14 mouse cellular contexts compared by ENCODE assay signal in the genomic region with DNA sequence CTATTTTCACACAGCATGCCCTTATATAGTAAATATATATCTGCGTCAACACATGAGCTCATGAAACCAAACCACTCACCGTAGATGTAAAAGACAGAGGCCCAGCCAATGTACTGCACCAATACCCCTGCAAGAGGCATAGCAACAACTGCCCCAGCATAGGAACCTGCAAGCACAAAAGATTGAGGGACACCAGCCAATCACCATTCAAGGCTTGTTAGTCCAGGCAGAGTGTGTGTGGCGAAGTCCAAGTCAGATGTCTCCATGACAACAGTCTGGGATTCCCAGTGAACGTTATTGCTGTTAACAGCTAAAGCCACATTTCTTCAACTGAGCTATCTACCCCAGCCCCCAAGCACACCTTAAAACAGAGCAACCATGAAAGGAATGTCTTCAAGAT. TPM values are rescaled to one million over a fixed set of nuclear protein-coding genes. Genes with fewer than 3 reads are reported as not detected.
DNase-seq lines count a peak whose midpoint lies in the region; ATAC-seq lines count a peak whose summit lies in the region.
"Had no signal": no experiment of that assay in that cellular context is flagged by ENCODE, and none has a peak within 500 bp of the region (broad histone marks: within the 10 kb centered on the region; RNA-seq: fewer than 3 reads in every experiment).

No protein-coding gene starts in this region.

- 56% methylated on average over 4 of the region's 4 CpGs for WGBS in neural tube, embryonic 11.5 days
- 38% methylated on average over 4 of the region's 4 CpGs for WGBS in neural tube, embryonic 15.5 days
- WGBS in hindbrain, embryonic 16.5 days, result 34% methylated on average over 4 of the region's 4 CpGs
- WGBS in midbrain, embryonic 16.5 days, result 35% methylated on average over 4 of the region's 4 CpGs

- H3K36me3 ChIP-seq in neural tube, embryonic 11.5 days (ENCODE audit: control insufficient read depth, insufficient read depth, low read length), result no peaks in the 10 kb centered on the region
- no peaks in the 10 kb centered on the region for H3K36me3 ChIP-seq in neural tube, embryonic 15.5 days
- no peaks in the 10 kb centered on the region for H3K36me3 ChIP-seq in hindbrain, embryonic 16.5 days (ENCODE audit: control insufficient read depth, insufficient read depth, low read length)
- H3K36me3 ChIP-seq in midbrain, embryonic 16.5 days (ENCODE audit: control insufficient read depth, insufficient read depth, low read length), result no peaks in the 10 kb centered on the region
- H3K36me3 ChIP-seq: heart, embryonic 10.5 days had no signal

- H3K27me3 ChIP-seq in neural tube, embryonic 11.5 days (ENCODE audit: control insufficient read depth, insufficient read depth, low read length), result no peaks in the 10 kb centered on the region
- H3K27me3 ChIP-seq in neural tube, embryonic 15.5 days (replicated peaks), result no peaks in the 10 kb centered on the region
- no peaks in the 10 kb centered on the region for H3K27me3 ChIP-seq in hindbrain, embryonic 16.5 days (replicated peaks; ENCODE audit: control insufficient read depth, insufficient read depth, low read length)
- H3K27me3 ChIP-seq in midbrain, embryonic 16.5 days (ENCODE audit: control insufficient read depth, insufficient read depth, low read depth, low read length), result no peaks in the 10 kb centered on the region

- no peak overlapping the region for H3K9ac ChIP-seq in neural tube, embryonic 11.5 days (ENCODE audit: low read length)
- H3K9ac ChIP-seq in neural tube, embryonic 15.5 days (replicated peaks), result no peak overlapping the region
- no peak overlapping the region for H3K9ac ChIP-seq in hindbrain, embryonic 16.5 days (ENCODE audit: low read depth, low read length)
- H3K9ac ChIP-seq in midbrain, embryonic 16.5 days (ENCODE audit: low read depth, low read length), result no peak overlapping the region

- peak; percentile 23; the same call in 1 of the 2 replicates for ATAC-seq in neural tube, embryonic 11.5 days (ENCODE audit: insufficient read depth, low FRiP score, low TSS enrichment)
- no peak for ATAC-seq in neural tube, embryonic 15.5 days (ENCODE audit: low FRiP score)
- ATAC-seq in hindbrain, embryonic 16.5 days, result peak; percentile 82
- peak; percentile 77 for ATAC-seq in midbrain, embryonic 16.5 days
- ATAC-seq: inflammation-experienced regulatory T-cells, adult 6 months had no signal

- H3K4me1 ChIP-seq in neural tube, embryonic 11.5 days (ENCODE audit: control insufficient read depth, insufficient read depth, low read length), result no peaks in the 10 kb centered on the region
- peaks cover 4% of the 10 kb centered on the region; the same call in 1 of the 2 replicates for H3K4me1 ChIP-seq in neural tube, embryonic 15.5 days
- H3K4me1 ChIP-seq in hindbrain, embryonic 16.5 days (ENCODE audit: control insufficient read depth, insufficient read depth, low read depth, low read length), result no peaks in the 10 kb centered on the region; the same call in 1 of the 2 replicates
- H3K4me1 ChIP-seq in midbrain, embryonic 16.5 days (ENCODE audit: control insufficient read depth, insufficient read depth, low read length), result peaks cover 4% of the 10 kb centered on the region; the same call in 1 of the 2 replicates

- H3K27ac ChIP-seq in neural tube, embryonic 11.5 days (ENCODE audit: low read depth, low read length), result no peak overlapping the region
- no peak overlapping the region for H3K27ac ChIP-seq in neural tube, embryonic 15.5 days (replicated peaks)
- no peak overlapping the region for H3K27ac ChIP-seq in hindbrain, embryonic 16.5 days (ENCODE audit: low read depth, low read length)
- no peak overlapping the region for H3K27ac ChIP-seq in midbrain, embryonic 16.5 days (ENCODE audit: low read length)
- H3K27ac ChIP-seq: heart, embryonic 10.5 days had no signal

- DNase-seq in neural tube, embryonic 11.5 days (ENCODE audit: low spot score), result no peak
- peak; percentile 3 for DNase-seq in embryo, embryonic 9.5 days (ENCODE audit: extremely low spot score)
- DNase-seq in B cell, adult 2 months, result no peak
- DNase-seq in ovary, postnatal 14 days (ENCODE audit: low spot score), result no peak
- DNase-seq in thymus, postnatal 4 days, result no peak
- DNase-seq: cerebellum, adult 9-11 months; kidney, postnatal 4 days; lung, adult 2 months had no signal

- H3K9me3 ChIP-seq in neural tube, embryonic 11.5 days (ENCODE audit: control insufficient read depth, low read length), result no peaks in the 10 kb centered on the region
- H3K9me3 ChIP-seq in neural tube, embryonic 15.5 days (replicated peaks), result no peaks in the 10 kb centered on the region
- no peaks in the 10 kb centered on the region for H3K9me3 ChIP-seq in hindbrain, embryonic 16.5 days (ENCODE audit: control insufficient read depth, low read length)
- no peaks in the 10 kb centered on the region for H3K9me3 ChIP-seq in midbrain, embryonic 16.5 days (replicated peaks; ENCODE audit: control insufficient read depth, low read length, poor library complexity, severe bottlenecking)
- H3K9me3 ChIP-seq: heart, embryonic 10.5 days had no signal

- H3K4me2 ChIP-seq in neural tube, embryonic 11.5 days (ENCODE audit: low read depth), result no peak overlapping the region
- H3K4me2 ChIP-seq in neural tube, embryonic 15.5 days, result no peak overlapping the region
- no peak overlapping the region for H3K4me2 ChIP-seq in hindbrain, embryonic 16.5 days (ENCODE audit: low read length)
- no peak overlapping the region for H3K4me2 ChIP-seq in midbrain, embryonic 16.5 days (ENCODE audit: low read length)

- no peak overlapping the region for H3K4me3 ChIP-seq in neural tube, embryonic 11.5 days (ENCODE audit: low read depth, low read length)
- no peak overlapping the region for H3K4me3 ChIP-seq in neural tube, embryonic 15.5 days (replicated peaks)
- no peak overlapping the region for H3K4me3 ChIP-seq in hindbrain, embryonic 16.5 days (ENCODE audit: low read length)
- H3K4me3 ChIP-seq in midbrain, embryonic 16.5 days (ENCODE audit: low read depth, low read length), result no peak overlapping the region
- H3K4me3 ChIP-seq: heart, embryonic 10.5 days had no signal

RNA-seq across cellular contexts. Expression of a gene that starts 28.3 kb away (rescaled TPM):
- 0.31 TPM in 1 of 2 replicates, not detected in the other for polyA plus RNA-seq in neural tube, embryonic 11.5 days (2014; fragmentation: Nextera tagmentation; extraction: Ambion mirVana)
- polyA plus RNA-seq in neural tube, embryonic 15.5 days (2015; fragmentation: Nextera tagmentation; extraction: Ambion mirVana), result 0.54 and 0.68 TPM in 2 replicates
- polyA plus RNA-seq in hindbrain, embryonic 16.5 days (2015; fragmentation: Nextera tagmentation; extraction: Ambion mirVana), result 3.2 and 4.4 TPM in 2 replicates
- polyA plus RNA-seq in midbrain, embryonic 16.5 days (2015; fragmentation: Nextera tagmentation; extraction: Ambion mirVana), result 2.0 and 2.7 TPM in 2 replicates
- polyA plus RNA-seq: lung, adult 2 months had no signal

RNA-seq across cellular contexts. Expression of a gene that starts 59.4 kb away (rescaled TPM):
- polyA plus RNA-seq in neural tube, embryonic 11.5 days (2014; fragmentation: Nextera tagmentation; extraction: Ambion mirVana), result not detected in 2 replicates
- 3.1 TPM in 1 of 2 replicates, not detected in the other for polyA plus RNA-seq in neural tube, embryonic 15.5 days (2015; fragmentation: Nextera tagmentation; extraction: Ambion mirVana)
- 0.15 TPM in 1 of 2 replicates, not detected in the other for polyA plus RNA-seq in hindbrain, embryonic 16.5 days (2015; fragmentation: Nextera tagmentation; extraction: Ambion mirVana)
- not detected in 2 replicates for polyA plus RNA-seq in midbrain, embryonic 16.5 days (2015; fragmentation: Nextera tagmentation; extraction: Ambion mirVana)
- polyA plus RNA-seq: embryonic facial prominence, embryonic 14.5 days; inflammation-experienced regulatory T-cells, adult 6 months had no signal
